Mouse (Mus musculus): Measurements from ENCODE around the gene Actn1. TPM values are rescaled to one million over a fixed set of nuclear protein-coding genes. Genes with fewer than 3 reads are reported as not detected.

Actn1 gene
- polyA plus RNA-seq, 1 experiment from 2014 or later = 35.2 TPM

- Histone ChIP-seq H3K9me3 (no peaks in the 10 kb centered on the region), H3K4me3 (no peak overlapping the region), H3K9ac (no peak overlapping the region), H3K4me2 (replicated peaks) (no peak overlapping the region), H3K4me1 (peaks cover 11% of the 10 kb centered on the region), H3K27me3 (no peaks in the 10 kb centered on the region), H3K27ac (no peak overlapping the region), H3K36me3 (peaks cover 24% of the 10 kb centered on the region)
- WGBS = 91% methylated on average over 8 of the region's 8 CpGs
- no peak for ATAC-seq (ENCODE audit: low FRiP score, low read depth)
Observed at GRCm38 (mm10) chr12:80164526-80164925, 95.6 kb downstream of the Actn1 start.

- WGBS = 78% methylated on average over 3 of the region's 3 CpGs
- Histone ChIP-seq H3K36me3 (peaks cover 16% of the 10 kb centered on the region), H3K9ac (no peak overlapping the region)
Observed at GRCm38 (mm10) chr12:80162448-80162847, 97.7 kb downstream of the Actn1 start.

GRCm38 (mm10) chr12:80157675-80158074, 102.5 kb downstream of the Actn1 start:
- H3K4me3 ChIP-seq = no peak overlapping the region
- no peaks in the 10 kb centered on the region for H3K27me3 ChIP-seq
- no peak overlapping the region for H3K27ac ChIP-seq
- no peak for ATAC-seq (ENCODE audit: low FRiP score, low read depth)
- H3K9me3 ChIP-seq = no peaks in the 10 kb centered on the region
- H3K4me1 ChIP-seq = 0 out of 2 replicates have a peak, but pooled peaks cover 4% of the 10 kb centered on the region
- no peak overlapping the region for H3K9ac ChIP-seq
- 6% methylated on average over 5 of the region's 5 CpGs for WGBS
- H3K4me2 ChIP-seq (replicated peaks) = no peak overlapping the region
- H3K36me3 ChIP-seq = no peaks in the 10 kb centered on the region

More at GRCm38 (mm10) chr12:80162448-80162847, 97.7 kb downstream of the Actn1 start:
- H3K4me3 ChIP-seq = no peak overlapping the region
- H3K4me2 ChIP-seq (replicated peaks) = no peak overlapping the region
- peaks cover 12% of the 10 kb centered on the region for H3K4me1 ChIP-seq
- no peak for ATAC-seq (ENCODE audit: low FRiP score, low read depth)
- H3K27me3 ChIP-seq = no peaks in the 10 kb centered on the region
- H3K27ac ChIP-seq = no peak overlapping the region
- H3K9me3 ChIP-seq = no peaks in the 10 kb centered on the region

- no peak overlapping the region for H3K9ac ChIP-seq
- H3K4me1 ChIP-seq = peaks cover 4% of the 10 kb centered on the region; the same call in 1 of the 2 replicates
- no peaks in the 10 kb centered on the region for H3K27me3 ChIP-seq
- H3K36me3 ChIP-seq = no peaks in the 10 kb centered on the region
- 0 out of 2 replicates have a peak, but pooled peaks cover 6% of the 10 kb centered on the region for H3K9me3 ChIP-seq
- ATAC-seq (ENCODE audit: low FRiP score, low read depth) = no peak
- H3K4me3 ChIP-seq = no peak overlapping the region
- no peak overlapping the region for H3K27ac ChIP-seq
- H3K4me2 ChIP-seq (replicated peaks) = no peak overlapping the region
- WGBS = 46% methylated on average over 10 of the region's 10 CpGs
Observed at GRCm38 (mm10) chr12:80153687-80154326, 106.4 kb downstream of the Actn1 start.

GRCm38 (mm10) chr12:80153078-80153477, 107.1 kb downstream of the Actn1 start:
- Histone ChIP-seq H3K4me1 (no peaks in the 10 kb centered on the region; the same call in 1 of the 2 replicates), H3K36me3 (no peaks in the 10 kb centered on the region), H3K9ac (no peak overlapping the region), H3K27ac (no peak overlapping the region), H3K4me2 (replicated peaks) (no peak overlapping the region), H3K4me3 (no peak overlapping the region), H3K9me3 (0 out of 2 replicates have a peak, but pooled peaks cover 6% of the 10 kb centered on the region), H3K27me3 (no peaks in the 10 kb centered on the region)
- WGBS = 82% methylated on average over 6 of the region's 6 CpGs
- ATAC-seq (ENCODE audit: low FRiP score, low read depth) = no peak

GRCm38 (mm10) chr12:80151821-80152220, 108.3 kb downstream of the Actn1 start:
- Histone ChIP-seq H3K4me1 (peaks cover 2% of the 10 kb centered on the region), H3K4me3 (no peak overlapping the region), H3K27me3 (no peaks in the 10 kb centered on the region), H3K27ac (no peak overlapping the region), H3K9me3 (0 out of 2 replicates have a peak, but pooled peaks cover 6% of the 10 kb centered on the region), H3K9ac (no peak overlapping the region), H3K4me2 (replicated peaks) (no peak overlapping the region), H3K36me3 (no peaks in the 10 kb centered on the region)
- ATAC-seq (ENCODE audit: low FRiP score, low read depth) = no peak
- 83% methylated on average over 6 of the region's 6 CpGs for WGBS

- Histone ChIP-seq H3K9ac (no peak overlapping the region), H3K27me3 (no peaks in the 10 kb centered on the region), H3K4me3 (no peak overlapping the region), H3K27ac (no peak overlapping the region), H3K4me1 (peaks cover 12% of the 10 kb centered on the region), H3K9me3 (0 out of 2 replicates have a peak, but pooled peaks cover 6% of the 10 kb centered on the region), H3K4me2 (replicated peaks) (no peak overlapping the region), H3K36me3 (no peaks in the 10 kb centered on the region)
- WGBS = 36% methylated on average over 8 of the region's 8 CpGs
- no peak for ATAC-seq (ENCODE audit: low FRiP score, low read depth)
Observed at GRCm38 (mm10) chr12:80150624-80151023, 109.5 kb downstream of the Actn1 start.

- H3K4me3 ChIP-seq = no peak overlapping the region
- H3K4me2 ChIP-seq (replicated peaks) = no peak overlapping the region
- H3K9me3 ChIP-seq = 0 out of 2 replicates have a peak, but pooled peaks cover 6% of the 10 kb centered on the region
- H3K27me3 ChIP-seq = no peaks in the 10 kb centered on the region
- H3K36me3 ChIP-seq = no peaks in the 10 kb centered on the region
- no peak for ATAC-seq (ENCODE audit: low FRiP score, low read depth)
- H3K4me1 ChIP-seq = peaks cover 13% of the 10 kb centered on the region
- no peak overlapping the region for H3K27ac ChIP-seq
- no peak overlapping the region for H3K9ac ChIP-seq
- WGBS = 78% methylated on average over 11 of the region's 11 CpGs
Observed at GRCm38 (mm10) chr12:80147563-80148214, 112.5 kb downstream of the Actn1 start.

- Histone ChIP-seq H3K27ac (peak overlapping the region; percentile 52; the same call in 1 of the 2 replicates), H3K4me1 (peaks cover 13% of the 10 kb centered on the region), H3K4me2 (replicated peaks) (no peak overlapping the region), H3K36me3 (no peaks in the 10 kb centered on the region), H3K4me3 (no peak overlapping the region), H3K27me3 (no peaks in the 10 kb centered on the region), H3K9ac (no peak overlapping the region), H3K9me3 (no peaks in the 10 kb centered on the region)
- no peak for ATAC-seq (ENCODE audit: low FRiP score, low read depth)
- 36% methylated on average over 20 of the region's 21 CpGs for WGBS
Observed at GRCm38 (mm10) chr12:80146227-80147223, 113.6 kb downstream of the Actn1 start.

- H3K9me3 ChIP-seq = no peaks in the 10 kb centered on the region
- no peak overlapping the region for H3K9ac ChIP-seq
- H3K4me2 ChIP-seq (replicated peaks) = no peak overlapping the region
- no peaks in the 10 kb centered on the region for H3K27me3 ChIP-seq
- ATAC-seq (ENCODE audit: low FRiP score, low read depth) = no peak
- 86% methylated on average over 8 of the region's 8 CpGs for WGBS
- H3K36me3 ChIP-seq = no peaks in the 10 kb centered on the region
- no peak overlapping the region for H3K4me3 ChIP-seq
- H3K4me1 ChIP-seq = peaks cover 13% of the 10 kb centered on the region
- H3K27ac ChIP-seq = no peak overlapping the region
Observed at GRCm38 (mm10) chr12:80145365-80145764, 114.8 kb downstream of the Actn1 start.

GRCm38 (mm10) chr12:80144846-80145245, 115.3 kb downstream of the Actn1 start:
- Histone ChIP-seq H3K27ac (no peak overlapping the region), H3K36me3 (no peaks in the 10 kb centered on the region), H3K4me3 (no peak overlapping the region), H3K9ac (no peak overlapping the region), H3K4me2 (replicated peaks) (no peak overlapping the region), H3K4me1 (peaks cover 13% of the 10 kb centered on the region), H3K27me3 (0 out of 2 replicates have a peak, but pooled peaks cover 2% of the 10 kb centered on the region), H3K9me3 (no peaks in the 10 kb centered on the region)
- 70% methylated on average over 3 of the region's 3 CpGs for WGBS
- ATAC-seq (ENCODE audit: low FRiP score, low read depth) = no peak

Measured in limb, embryonic 13.5 days (tissue).